Mouse (Mus musculus) kidney, adult 2 months (tissue): ENCODE measurements at regions not wholly inside any gene's neighbourhood (a gene's known extent, or its start where the extent isn't known, plus 50 kb on each side); places are given as distances from the start of the nearest gene placed in this dataset.

ENCODE experiments used
- CTCF ChIP-seq: fragments of 200-500 bp; conservative IDR thresholded peaks from 2 replicates; pipeline ENCODE4 v1.5.1; 2011; ENCODE audit warnings: low read depth, mild to moderate bottlenecking, control low read depth, low read length, moderate library complexity, mixed read lengths; ENCODE audit not compliant: insufficient read depth, insufficient read length
- POLR2A ChIP-seq: fragments of 200-500 bp; IDR thresholded peaks from one replicate; pipeline ENCODE4 v1.6.1; 2011; ENCODE audit warnings: low read depth, low read length, control low read depth

- no peak for TF ChIP-seq CTCF
- no peak for TF ChIP-seq POLR2A
Observed at GRCm38 (mm10) chr9:43879220-43879968, 135.6 kb downstream of the Nectin1 start.
